Mouse (Mus musculus) heart, adult 2 months (tissue): ENCODE results near the gene Rab28. TPM values are rescaled to one million over a fixed set of nuclear protein-coding genes. Genes with fewer than 3 reads are reported as not detected.

Source experiments
- DNase-seq, 2 experiments: peaks; one replicate each; pipeline ENCODE4 v3.0.0; 2021
- H3K27ac ChIP-seq: fragments of 200-600 bp; 2 replicates; pipeline ENCODE4 v1.8.1; 2022
- H3K27me3 ChIP-seq: fragments of 200-500 bp; 2 replicates; pipeline ENCODE4 v1.6.1; 2012; ENCODE audit warnings: mild to moderate bottlenecking, low read length, inconsistent platforms, mixed read lengths; ENCODE audit not compliant: control insufficient read depth, insufficient read depth
- H3K36me3 ChIP-seq: fragments of 200-500 bp; 2 replicates; pipeline ENCODE4 v1.6.1; 2012; ENCODE audit warnings: low read length, inconsistent platforms; ENCODE audit not compliant: control insufficient read depth, insufficient read depth
- H3K4me1 ChIP-seq: fragments of 200-500 bp; 2 replicates; pipeline ENCODE4 v1.6.1; 2011; ENCODE audit warnings: low read length; ENCODE audit not compliant: control insufficient read depth, insufficient read depth
- H3K4me3 ChIP-seq: fragments of 200-600 bp; 2 replicates; pipeline ENCODE4 v1.8.1; 2022
- H3K79me2 ChIP-seq: fragments of 200-500 bp; replicated peaks from 2 replicates; pipeline ENCODE4 v1.6.1; 2012; ENCODE audit warnings: mild to moderate bottlenecking, inconsistent platforms, low read length, moderate library complexity, mixed read lengths; ENCODE audit not compliant: control insufficient read depth, insufficient read depth
- H3K9ac ChIP-seq: fragments of 200-500 bp; 2 replicates; pipeline ENCODE4 v1.6.1; 2012; ENCODE audit warnings: low read depth, mild to moderate bottlenecking, control low read depth, inconsistent platforms, low read length, mixed read lengths
- CTCF ChIP-seq: fragments of 200-600 bp; IDR thresholded peaks from 2 replicates; pipeline ENCODE4 v1.8.1; 2022; ENCODE audit warnings: antibody characterized with exemption, mild to moderate bottlenecking, moderate library complexity
- EP300 ChIP-seq: fragments of 200-500 bp; IDR thresholded peaks from 2 replicates; pipeline ENCODE4 v1.6.1; 2011; ENCODE audit warnings: low read depth, low read length, control low read depth; ENCODE audit not compliant: insufficient read depth
- POLR2A ChIP-seq: fragments of 200-500 bp; IDR thresholded peaks from 2 replicates; pipeline ENCODE4 v1.6.1; 2011; ENCODE audit warnings: mild to moderate bottlenecking, low read depth, low read length, control low read depth; ENCODE audit not compliant: insufficient read depth
- WGBS: fragments of 180-500 bp; shearing (Covaris S2); methylation state at CpG from one replicate; pipeline ENCODE4 v1.1.7; 2018; 5-methylcytosine and 5-hydroxymethylcytosine counted together
- intact Hi-C: fragments of 180-260 bp; cut with DNase I; formaldehyde crosslinking; loops from one replicate; pipeline ENCODE4 v1.15.1; 2025
- polyA plus RNA-seq: library from polyadenylated mRNA; depleted of rRNA; stranded (reverse); fragments of >200 nt; gene quantifications from 2 replicates; pipeline ENCODE4 v1.2.3, GENCODE M21; 2012; rRNA removed
- total RNA-seq, 2 experiments: library from RNA; stranded (reverse); gene quantifications; 2 replicates each; pipeline ENCODE4 v1.2.3; 2021

Rab28 gene
- total and polyA plus RNA-seq, 3 experiments = 46.4 to 102 (median 91.2) TPM

GRCm38 (mm10) chr5:41618966-41619365, 89.0 kb downstream of the Rab28 start:
- Histone ChIP-seq H3K4me3 (no peak overlapping the region), H3K27ac (no peak overlapping the region), H3K27me3 (no peaks in the 10 kb centered on the region), H3K79me2 (no peaks in the 10 kb centered on the region), H3K9ac (no peak overlapping the region), H3K36me3 (no peaks in the 10 kb centered on the region), H3K4me1 (no peaks in the 10 kb centered on the region)
- no peak for DNase-seq
- WGBS = 60% methylated on average over 1 of the region's 1 CpGs
- intact Hi-C loops = no loop called here
- no peak for TF ChIP-seq POLR2A
- TF ChIP-seq EP300 = no peak
- TF ChIP-seq CTCF = no peak

GRCm38 (mm10) chr5:41610447-41611030, 97.4 kb downstream of the Rab28 start:
- H3K4me3 ChIP-seq = no peak overlapping the region
- H3K9ac ChIP-seq = no peak overlapping the region
- WGBS = 29% methylated on average over 5 of the region's 5 CpGs
- intact Hi-C loops = no loop called here
- no peak for DNase-seq
- H3K36me3 ChIP-seq = no peaks in the 10 kb centered on the region
- no peak overlapping the region for H3K27ac ChIP-seq
- H3K27me3 ChIP-seq = no peaks in the 10 kb centered on the region
- no peaks in the 10 kb centered on the region for H3K79me2 ChIP-seq
- TF ChIP-seq EP300 = no peak
- no peak for TF ChIP-seq CTCF
- no peak for TF ChIP-seq POLR2A
- no peaks in the 10 kb centered on the region for H3K4me1 ChIP-seq

GRCm38 (mm10) chr5:41596242-41597117, 111.5 kb downstream of the Rab28 start:
- H3K9ac ChIP-seq = no peak overlapping the region
- H3K27ac ChIP-seq = no peak overlapping the region
- H3K4me3 ChIP-seq = no peak overlapping the region
- H3K27me3 ChIP-seq = no peaks in the 10 kb centered on the region
- no peak for DNase-seq
- 83% methylated on average over 3 of the region's 3 CpGs for WGBS
- H3K4me1 ChIP-seq = no peaks in the 10 kb centered on the region
- no peaks in the 10 kb centered on the region for H3K36me3 ChIP-seq
- H3K79me2 ChIP-seq = no peaks in the 10 kb centered on the region
- no peak for TF ChIP-seq EP300
- TF ChIP-seq CTCF = no peak
- no peak for TF ChIP-seq POLR2A
- intact Hi-C loops = no loop called here

DNA sequence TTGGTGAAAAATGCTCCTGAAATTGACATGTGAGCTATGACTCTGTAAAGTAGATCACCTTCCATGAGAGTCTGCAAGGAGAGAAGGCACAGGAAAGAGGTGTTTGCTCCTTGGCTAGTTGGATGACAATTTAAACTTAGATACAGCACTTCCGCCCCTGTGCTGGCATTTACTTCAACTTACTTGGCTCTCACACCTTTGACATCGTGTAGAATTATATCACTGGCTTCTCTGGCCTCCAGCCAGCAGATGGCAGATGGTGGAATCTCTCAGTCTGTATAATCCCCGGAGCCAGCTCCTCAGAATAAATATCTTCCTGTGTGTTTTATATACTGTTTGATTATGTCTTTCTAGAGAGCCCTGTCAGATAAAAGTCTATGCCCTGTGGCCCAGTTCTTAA, 112.8 kb downstream of the Rab28 start:
- Histone ChIP-seq H3K36me3 (no peaks in the 10 kb centered on the region), H3K27me3 (no peaks in the 10 kb centered on the region), H3K9ac (no peak overlapping the region), H3K4me3 (no peak overlapping the region), H3K4me1 (no peaks in the 10 kb centered on the region), H3K27ac (no peak overlapping the region), H3K79me2 (no peaks in the 10 kb centered on the region)
- 30% methylated on average over 3 of the region's 3 CpGs for WGBS
- intact Hi-C loops = no loop called here
- TF ChIP-seq EP300 (no peak), CTCF (no peak), POLR2A (no peak)
- DNase-seq = no peak

DNA sequence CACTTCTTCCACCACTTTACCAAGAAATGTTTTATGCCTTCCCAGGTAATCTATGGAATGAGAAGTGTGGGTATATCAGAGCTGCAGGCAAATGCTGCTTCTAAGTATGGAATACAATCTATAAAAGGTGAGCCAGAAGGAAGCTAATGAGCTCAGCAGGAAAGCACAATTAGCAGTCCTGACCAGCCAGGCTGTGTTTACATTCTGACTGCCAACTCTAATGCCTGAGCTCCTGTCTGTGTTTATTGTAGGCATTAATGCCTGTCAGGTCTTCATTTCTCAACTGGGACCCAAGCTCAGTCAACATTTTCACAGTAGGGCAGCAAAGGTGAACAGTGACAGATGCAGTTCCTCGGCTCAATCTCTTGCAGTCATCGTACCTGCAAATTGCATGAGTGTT, 129.9 kb downstream of the Rab28 start:
- no peaks in the 10 kb centered on the region for H3K79me2 ChIP-seq
- no peak overlapping the region for H3K27ac ChIP-seq
- DNase-seq = no peak
- intact Hi-C loops = no loop called here
- TF ChIP-seq CTCF = no peak
- TF ChIP-seq POLR2A = no peak
- no peak for TF ChIP-seq EP300
- H3K4me3 ChIP-seq = no peak overlapping the region
- H3K27me3 ChIP-seq = peaks cover 1% of the 10 kb centered on the region; the same call in 1 of the 2 replicates
- WGBS = 73% methylated on average over 2 of the region's 2 CpGs
- H3K36me3 ChIP-seq = no peaks in the 10 kb centered on the region
- no peaks in the 10 kb centered on the region for H3K4me1 ChIP-seq
- no peak overlapping the region for H3K9ac ChIP-seq

Other genes with a start within 250 kb of the Rab28 start
- gene Nkx3-2, start 56.3 kb upstream of the Rab28 start, total RNA-seq = not detected
- 0.06 TPM in 1 of 2 replicates, not detected in the other for gene Nkx3-2, start 56.3 kb upstream of the Rab28 start, polyA plus RNA-seq
- gene Bod1l, start 136.2 kb upstream of the Rab28 start, total RNA-seq = 10 to 100 TPM; 17.8 to 18.8 TPM
- gene Bod1l, start 136.2 kb upstream of the Rab28 start, polyA plus RNA-seq = 2.8 and 4.9 TPM in 2 replicates